Mouse (Mus musculus) megakaryocyte, embryonic 14.5 days (primary cell): Measurements from ENCODE around the gene Tmem204. TPM values are rescaled to one million over a fixed set of nuclear protein-coding genes. Genes with fewer than 3 reads are reported as not detected.
A peak's percentile ranks its signal among the peaks of the same experiment; 100 is the strongest.
"Not testable (repeated sequence)": the region's sequence is repeated elsewhere in the genome, so short reads cannot be mapped to it uniquely, and the experiment has no call there.

Experiments used
- H3K27me3 ChIP-seq: replicated peaks from 2 replicates; pipeline ENCODE3; 2012; ENCODE audit warnings: inconsistent platforms
- H3K36me3 ChIP-seq: replicated peaks from 2 replicates; pipeline ENCODE3; 2012; ENCODE audit warnings: low read length, inconsistent platforms, mixed read lengths
- H3K4me1 ChIP-seq: 2 replicates; pipeline ENCODE4 v1.6.1; 2012; ENCODE audit warnings: inconsistent platforms
- H3K4me3 ChIP-seq: replicated peaks from 2 replicates; pipeline ENCODE3; 2012; ENCODE audit warnings: moderate library complexity, mild to moderate bottlenecking, inconsistent platforms
- H3K9me3 ChIP-seq: 2 replicates; pipeline ENCODE4 v1.6.1; 2012; ENCODE audit warnings: inconsistent platforms
- FLI1 ChIP-seq: IDR thresholded peaks from 2 replicates; pipeline ENCODE4 v1.6.1; 2012; ENCODE audit warnings: low read length, inconsistent platforms, mixed read lengths
- GATA1 ChIP-seq: IDR thresholded peaks from 3 replicates; pipeline ENCODE4 v1.6.1; 2012; ENCODE audit warnings: mixed read lengths, low read length, inconsistent platforms, borderline replicate concordance
- polyA plus RNA-seq: library from polyadenylated mRNA; stranded (reverse); fragments of >175 nt; gene quantifications from 2 replicates; pipeline ENCODE4 v1.2.3, GENCODE M21; 2012; ENCODE audit warnings: low replicate concordance; ENCODE audit not compliant: insufficient read depth

The Tmem204 gene
- not detected in 2 replicates for polyA plus RNA-seq

GRCm38 (mm10) chr17:25083444-25083931 lies at the start of gene Tmem204:
Tmem204 (minus strand) TSS chr17:25083591.
- Histone ChIP-seq H3K9me3 (no peaks in the 10 kb centered on the region), H3K4me1 (peaks cover 26% of the 10 kb centered on the region), H3K4me3 (no peak within 1 kb of the TSS), H3K27me3 (no peaks in the 10 kb centered on the region), H3K36me3 (peaks cover 38% of the 10 kb centered on the region)
- TF ChIP-seq FLI1 (no peak), GATA1 (no peak)

DNA sequence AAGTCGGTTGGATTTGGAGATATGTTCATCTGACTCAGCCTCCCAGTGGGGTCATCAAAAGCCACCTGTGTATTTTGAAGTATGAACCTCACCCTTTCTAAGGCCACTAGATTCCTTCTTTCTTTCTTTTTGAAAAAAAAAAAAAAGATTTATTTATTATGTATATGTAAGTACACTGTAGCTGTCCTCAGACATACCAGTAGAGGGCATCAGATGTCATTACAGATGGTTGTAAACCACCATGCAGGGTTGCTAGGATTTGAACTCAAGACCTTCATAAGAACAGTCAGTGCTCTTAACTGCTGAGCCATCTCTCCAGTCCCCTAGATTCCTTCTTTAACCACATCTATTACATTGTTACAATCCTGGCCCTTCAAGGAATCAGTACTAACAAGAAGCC lies 46.7 kb upstream of the Tmem204 start:
- Histone ChIP-seq H3K4me1 (peaks cover 23% of the 10 kb centered on the region), H3K27me3 (peaks cover 2% of the 10 kb centered on the region), H3K36me3 (no peaks in the 10 kb centered on the region), H3K4me3 (no peak overlapping the region), H3K9me3 (no peaks in the 10 kb centered on the region)
- no peak for TF ChIP-seq FLI1
- TF ChIP-seq GATA1: no peak

- Histone ChIP-seq H3K4me3 (no peak overlapping the region), H3K36me3 (no peaks in the 10 kb centered on the region), H3K27me3 (peaks cover 17% of the 10 kb centered on the region), H3K4me1 (peaks cover 22% of the 10 kb centered on the region), H3K9me3 (no peaks in the 10 kb centered on the region)
- no peak for TF ChIP-seq GATA1
Observed at GRCm38 (mm10) chr17:25127681-25128080, 44.3 kb upstream of the Tmem204 start.

DNA sequence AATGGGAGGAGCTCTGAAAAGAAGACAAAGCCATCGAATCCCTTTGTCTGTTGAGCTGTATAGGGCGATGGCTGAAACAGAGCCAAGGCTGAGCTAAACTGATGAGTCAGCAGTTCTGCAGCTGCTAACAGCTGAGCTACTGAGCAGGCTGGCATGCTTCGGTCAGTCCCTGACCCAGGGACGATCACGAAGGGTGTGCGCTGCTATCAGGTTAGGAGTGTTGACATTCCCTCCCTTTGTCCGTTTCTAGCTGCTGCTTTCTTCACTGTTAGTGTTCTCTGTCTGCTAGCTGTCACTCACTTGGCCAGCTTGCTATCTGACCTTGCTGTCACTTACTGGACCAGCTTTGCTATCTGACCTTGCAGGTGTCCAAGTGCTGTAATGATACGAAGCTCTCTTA lies 43.7 kb upstream of the Tmem204 start:
- TF ChIP-seq GATA1 (no peak), FLI1 (no peak)
- Histone ChIP-seq H3K27me3 (peaks cover 22% of the 10 kb centered on the region), H3K4me3 (peak overlapping the region; percentile 84)

GRCm38 (mm10) chr17:25125442-25126060 lies 42.2 kb upstream of the Tmem204 start:
- not testable (repeated sequence) for H3K4me3 ChIP-seq, H3K36me3 ChIP-seq, H3K9me3 ChIP-seq
- peaks cover 36% of the 10 kb centered on the region for H3K27me3 ChIP-seq
- H3K4me1 ChIP-seq: peaks cover 22% of the 10 kb centered on the region

More for the DNA sequence above, 43.7 kb upstream of the Tmem204 start:
- peaks cover 22% of the 10 kb centered on the region for H3K4me1 ChIP-seq
- no peaks in the 10 kb centered on the region for H3K9me3 ChIP-seq
- H3K36me3 ChIP-seq: no peaks in the 10 kb centered on the region

DNA sequence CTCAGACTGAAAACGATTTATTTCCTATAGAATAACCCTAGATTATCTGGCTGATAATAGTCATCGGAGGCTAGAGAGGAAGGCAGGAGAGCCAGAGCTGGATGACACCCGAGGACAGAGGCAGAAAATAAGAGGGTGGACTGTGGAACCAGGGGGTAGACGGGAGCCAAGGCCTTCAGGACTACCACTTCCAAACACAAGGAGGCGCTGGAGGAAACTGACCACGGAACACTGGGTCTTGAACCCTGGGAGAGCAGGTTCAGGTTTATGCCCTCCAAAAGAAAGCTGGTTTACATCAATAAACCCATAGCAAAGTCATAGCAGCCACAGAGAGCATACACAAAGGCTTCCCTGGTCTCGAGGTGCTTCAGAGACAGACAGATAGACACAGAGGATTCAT lies 40.6 kb upstream of the Tmem204 start:
- Histone ChIP-seq H3K4me1 (peaks cover 26% of the 10 kb centered on the region), H3K27me3 (peaks cover 42% of the 10 kb centered on the region), H3K4me3 (no peak overlapping the region), H3K36me3 (no peaks in the 10 kb centered on the region), H3K9me3 (no peaks in the 10 kb centered on the region)
- no peak for TF ChIP-seq GATA1
- TF ChIP-seq FLI1: no peak

DNA sequence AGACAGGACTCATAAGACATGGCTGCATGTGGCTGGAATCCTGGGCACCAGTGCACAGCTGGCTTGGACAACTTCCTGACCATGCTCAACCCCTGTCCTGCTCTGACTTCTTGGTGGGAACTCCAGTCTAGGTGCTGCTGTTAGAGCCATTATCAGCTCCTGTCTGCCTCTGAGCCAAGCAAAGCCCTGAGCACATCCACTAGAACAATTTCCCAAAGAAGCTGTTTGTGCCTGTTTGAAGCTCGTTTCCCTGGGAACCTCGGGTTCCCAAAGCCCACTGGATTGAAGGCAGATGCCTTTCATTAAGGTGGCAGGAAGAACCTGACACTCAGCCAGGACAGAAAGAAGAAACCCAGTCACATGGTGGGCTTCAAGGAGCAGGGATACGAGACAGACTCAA lies 37.0 kb upstream of the Tmem204 start, which contains the start of gene Ptx4:
TSS of gene Ptx4 (plus strand) at position 355 of the 400 bp plus-strand sequence.
- H3K27me3 ChIP-seq: peaks cover 42% of the 10 kb centered on the region
- H3K4me3 ChIP-seq: no peak within 1 kb of the TSS
- H3K4me1 ChIP-seq: peaks cover 40% of the 10 kb centered on the region
- H3K9me3 ChIP-seq: no peaks in the 10 kb centered on the region
- TF ChIP-seq GATA1 (no peak), FLI1 (no peak)
- no peaks in the 10 kb centered on the region for H3K36me3 ChIP-seq

DNA sequence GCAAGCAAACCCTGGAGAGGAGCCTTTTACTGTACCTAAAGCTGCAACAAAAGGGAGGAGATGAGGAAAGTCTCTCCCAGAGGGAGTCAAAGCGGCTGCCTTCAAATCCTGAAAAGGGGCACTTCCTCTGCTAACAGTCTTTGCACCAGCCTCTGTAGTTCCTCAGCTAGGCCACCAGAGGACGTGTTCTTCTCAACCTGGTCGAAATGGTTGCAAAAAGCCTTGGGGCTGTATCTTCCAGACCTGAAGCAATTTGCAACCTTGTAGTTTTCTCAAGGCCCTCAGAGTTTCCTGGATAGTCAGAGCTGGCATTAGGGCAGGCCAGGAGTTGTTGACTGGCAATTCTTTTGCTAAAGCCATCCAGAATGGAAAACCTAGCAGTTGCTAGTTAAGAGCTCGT lies 33.9 kb upstream of the Tmem204 start:
- no peak for TF ChIP-seq GATA1
- TF ChIP-seq FLI1: no peak
- peaks cover 56% of the 10 kb centered on the region for H3K4me1 ChIP-seq
- no peaks in the 10 kb centered on the region for H3K9me3 ChIP-seq
- peaks cover 19% of the 10 kb centered on the region for H3K36me3 ChIP-seq
- H3K27me3 ChIP-seq: peaks cover 24% of the 10 kb centered on the region
- no peak overlapping the region for H3K4me3 ChIP-seq

GRCm38 (mm10) chr17:25115664-25116432 lies 32.5 kb upstream of the Tmem204 start, which contains the start of gene Telo2:
Telo2 (minus strand) TSS chr17:25115967.
- TF ChIP-seq FLI1 (no peak), GATA1 (no peak)
- H3K4me3 ChIP-seq: peak within 1 kb of the TSS; percentile 98
- H3K9me3 ChIP-seq: no peaks in the 10 kb centered on the region
- peaks cover 34% of the 10 kb centered on the region for H3K36me3 ChIP-seq
- peaks cover 11% of the 10 kb centered on the region for H3K27me3 ChIP-seq
- H3K4me1 ChIP-seq: peaks cover 65% of the 10 kb centered on the region
